Comparison of ENCODE assay signal across 15 mouse cellular contexts in the genomic region with DNA sequence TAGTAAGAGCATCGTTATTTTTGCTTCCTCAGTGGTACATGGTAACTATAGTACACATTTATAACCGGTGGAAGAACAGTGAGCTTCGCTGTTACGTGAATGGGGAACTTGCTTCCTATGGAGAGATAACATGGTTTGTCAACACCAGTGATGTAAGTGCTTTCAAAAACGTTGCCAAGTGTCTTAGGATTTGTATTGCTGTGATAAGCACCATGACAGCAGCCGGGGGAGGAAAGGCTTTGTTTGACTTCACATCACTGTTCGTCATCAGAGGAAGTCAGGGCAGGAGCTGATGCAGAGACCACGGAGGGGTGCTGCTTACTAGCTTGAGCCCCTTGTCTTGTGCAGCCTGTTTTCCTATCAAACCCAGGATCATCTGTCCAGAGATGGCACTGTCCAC.
"Had no signal": no experiment of that assay in that cellular context is flagged by ENCODE, and none has a peak within 500 bp of the region (broad histone marks: within the 10 kb centered on the region; RNA-seq: fewer than 3 reads in every experiment).

No protein-coding gene starts in this region.

- ATAC-seq: lung, postnatal 0 days had no signal

- DNase-seq: kidney, adult 8-10 months; kidney, postnatal 10 days; kidney, postnatal 36 days; layer of hippocampus, postnatal 36 days; liver, embryonic 13.5 days; lung, adult 2 months; right cerebral cortex, postnatal 4 days; thymus, adult 2 months; thymus, postnatal 14 days; thymus, postnatal 4 days had no signal

- H3K36me3 ChIP-seq: kidney, embryonic 15.5 days; liver, embryonic 13.5 days; midbrain, embryonic 12.5 days had no signal

- H3K4me1 ChIP-seq: kidney, embryonic 15.5 days; liver, embryonic 13.5 days; midbrain, embryonic 12.5 days had no signal

- H3K27me3 ChIP-seq: kidney, embryonic 15.5 days; liver, embryonic 13.5 days; midbrain, embryonic 12.5 days had no signal

- H3K4me3 ChIP-seq: kidney, embryonic 15.5 days; left cerebral cortex, adult 2 months; liver, embryonic 13.5 days; midbrain, embryonic 12.5 days had no signal

- H3K27ac ChIP-seq: kidney, embryonic 15.5 days; left cerebral cortex, adult 2 months; liver, embryonic 13.5 days; midbrain, embryonic 12.5 days; stomach, postnatal 0 days had no signal

- H3K4me2 ChIP-seq: kidney, embryonic 15.5 days; liver, embryonic 13.5 days; midbrain, embryonic 12.5 days had no signal

- H3K9me3 ChIP-seq: kidney, embryonic 15.5 days; liver, embryonic 13.5 days; midbrain, embryonic 12.5 days had no signal

- H3K9ac ChIP-seq: kidney, embryonic 15.5 days; liver, embryonic 13.5 days; midbrain, embryonic 12.5 days had no signal
